Mouse (Mus musculus) mouse trophoblast stem cell (cell line): ENCODE measurements around the gene Golph3.

Source experiments
- in situ Hi-C, 2 experiments: fragments of 300-500 bp; cut with MseI, MboI; formaldehyde crosslinking; loops; 2 replicates in 1 of 2; 3 replicates in 1 of 2; pipeline ENCODE4 v1.15.1; 2025

Golph3 gene

DNA sequence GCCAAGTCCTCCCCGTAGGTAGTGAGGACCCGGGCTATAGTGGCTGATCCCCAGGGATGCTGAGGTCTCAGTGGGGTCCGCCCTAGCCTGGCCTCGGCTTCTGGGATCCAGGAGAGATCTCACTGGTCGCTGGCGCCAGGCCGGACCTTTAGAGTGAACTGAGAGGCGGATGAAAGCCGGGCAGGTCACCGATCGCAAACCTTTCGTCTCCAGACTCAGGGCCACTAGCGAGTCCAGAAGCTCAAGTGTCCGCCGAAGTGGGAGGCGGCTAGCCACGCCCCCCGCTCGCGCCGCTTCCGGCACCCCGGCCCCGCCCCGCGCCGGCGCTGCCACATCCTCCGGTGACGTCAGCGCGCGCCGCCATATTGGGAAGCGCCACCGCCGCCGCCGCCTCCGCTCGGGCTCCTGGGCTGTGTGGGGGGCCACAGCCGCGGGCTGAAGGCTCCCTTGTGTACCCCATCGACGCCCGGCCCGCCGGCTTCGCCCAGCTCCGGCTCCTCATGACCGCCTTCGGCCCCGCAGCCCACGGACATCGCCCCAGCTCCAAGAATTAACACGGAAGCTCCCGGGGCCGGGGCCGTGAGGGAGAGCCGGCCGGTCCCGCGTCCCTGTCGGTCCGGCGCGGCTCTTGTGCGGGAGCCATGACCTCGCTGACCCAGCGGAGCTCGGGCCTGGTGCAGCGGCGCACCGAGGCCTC, at the start of gene Golph3:
Gene Golph3, plus strand, starts transcription at position 360 of the 697 bp plus-strand sequence.
- in situ Hi-C loops, result no loop called here

DNA sequence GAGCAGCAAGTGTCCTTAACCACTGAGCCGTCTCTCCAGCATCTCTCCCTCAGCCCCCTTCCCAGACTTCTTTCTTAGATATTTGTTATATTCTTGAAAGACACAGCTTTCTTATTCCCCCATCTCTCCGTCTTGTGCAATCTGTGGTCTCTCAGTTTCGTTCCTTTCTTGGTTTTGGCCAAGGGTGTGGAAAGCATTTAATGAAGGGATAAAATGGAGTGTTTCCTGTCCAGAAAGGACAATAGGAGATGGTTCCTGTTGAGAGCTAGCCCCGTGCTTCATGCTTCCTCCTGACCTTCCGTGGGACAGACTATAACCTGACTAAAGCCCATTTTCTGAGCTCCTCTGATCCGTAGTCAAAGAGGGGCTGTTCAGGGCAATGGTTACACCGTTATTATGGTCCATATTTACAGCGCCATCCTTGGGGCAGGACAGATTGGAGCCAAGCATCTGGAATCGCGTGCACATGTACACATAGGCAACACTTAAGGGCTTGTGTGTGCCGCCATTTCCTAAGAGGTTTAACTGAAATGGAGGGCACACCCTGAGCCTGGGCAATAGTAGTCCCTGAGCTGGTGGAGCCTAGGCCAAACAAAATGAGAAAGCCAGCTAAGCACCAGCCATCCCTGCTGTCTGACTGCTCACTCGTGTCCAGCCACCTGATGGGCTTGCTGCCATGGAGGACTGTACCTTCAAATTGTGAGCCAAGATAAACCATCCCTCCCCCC, 47.8 kb upstream of the Golph3 start:
- in situ Hi-C loops, result no loop called here

DNA sequence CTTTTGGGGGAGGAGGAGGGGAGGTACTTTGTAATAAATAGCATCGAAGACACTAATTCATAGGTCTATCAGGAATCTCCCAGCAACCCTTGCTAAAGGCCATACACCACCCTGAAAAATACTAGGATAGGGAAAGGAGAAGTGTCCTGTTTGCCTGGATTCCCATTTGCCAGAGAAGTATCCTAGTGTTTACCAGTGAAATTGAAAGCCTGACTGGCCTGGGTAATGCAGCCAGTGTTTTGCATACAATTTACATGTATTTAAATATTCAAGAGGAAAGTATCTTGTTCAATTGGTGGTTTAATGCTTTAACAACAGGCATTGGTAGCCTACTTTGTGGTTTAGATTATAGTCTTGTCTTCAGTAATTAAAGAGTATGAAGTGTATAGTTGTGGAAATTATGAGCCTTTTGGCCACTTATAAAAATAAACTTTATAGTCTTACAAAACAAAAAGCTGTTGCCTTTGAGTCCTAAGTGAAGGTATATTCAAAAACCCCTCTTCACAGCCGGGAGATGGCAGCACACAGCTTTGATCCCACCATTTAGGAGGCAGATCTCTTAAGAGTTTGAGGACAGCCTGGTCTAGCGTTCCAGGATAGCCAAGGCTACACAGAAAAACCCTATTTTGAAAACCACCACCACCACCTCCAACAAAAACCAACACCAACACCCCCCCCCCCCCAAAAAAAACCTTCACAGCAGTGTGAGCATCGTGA, 47.0 kb upstream of the Golph3 start:
- in situ Hi-C loops, result no loop called here

DNA sequence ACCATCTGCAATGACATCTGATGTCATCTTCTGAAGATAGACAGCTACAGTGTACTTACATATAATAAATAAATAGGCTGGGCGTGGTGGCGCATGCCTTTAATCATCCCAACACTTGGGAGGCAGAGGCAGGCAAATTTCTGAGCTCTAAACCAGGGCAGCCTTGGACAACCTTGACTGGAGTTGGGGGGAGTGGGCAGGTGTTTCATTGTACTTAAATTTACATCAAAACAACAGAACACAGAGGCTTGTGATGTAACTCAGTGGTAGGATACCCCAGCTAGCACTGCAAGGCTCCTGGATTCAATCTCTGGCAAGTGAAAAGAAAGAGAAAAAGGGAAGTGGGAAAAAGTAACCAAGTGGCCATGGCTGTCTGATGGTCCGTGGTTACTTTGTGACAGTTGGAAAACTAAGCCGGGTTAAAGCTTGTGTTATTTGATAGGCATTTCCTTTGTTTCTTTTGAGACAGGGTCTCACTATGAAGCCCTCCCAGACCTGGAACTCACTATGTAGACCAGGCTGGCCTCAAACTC, 46.1 kb upstream of the Golph3 start:
- in situ Hi-C loops, result no loop called here

DNA sequence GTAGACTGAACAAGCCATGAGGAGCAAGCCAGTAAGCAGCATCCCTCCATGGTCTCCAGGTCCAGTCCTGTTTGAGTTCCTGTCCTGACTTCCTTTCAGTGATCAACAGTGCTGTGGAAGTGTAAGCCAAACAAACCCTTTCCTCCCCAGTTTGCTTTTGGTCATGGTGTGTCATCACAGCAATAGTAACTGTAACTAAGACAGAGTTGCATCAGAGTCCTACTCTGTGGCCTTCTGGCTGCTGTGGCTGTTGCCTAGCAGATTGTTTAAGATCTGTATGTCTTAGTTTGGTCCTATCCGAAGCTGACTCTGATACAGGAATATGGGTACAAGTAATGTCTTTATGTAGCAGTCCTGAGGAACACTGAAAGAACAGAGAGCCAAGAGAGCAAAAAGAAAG, 41.4 kb upstream of the Golph3 start:
- in situ Hi-C loops, result no loop called here

DNA sequence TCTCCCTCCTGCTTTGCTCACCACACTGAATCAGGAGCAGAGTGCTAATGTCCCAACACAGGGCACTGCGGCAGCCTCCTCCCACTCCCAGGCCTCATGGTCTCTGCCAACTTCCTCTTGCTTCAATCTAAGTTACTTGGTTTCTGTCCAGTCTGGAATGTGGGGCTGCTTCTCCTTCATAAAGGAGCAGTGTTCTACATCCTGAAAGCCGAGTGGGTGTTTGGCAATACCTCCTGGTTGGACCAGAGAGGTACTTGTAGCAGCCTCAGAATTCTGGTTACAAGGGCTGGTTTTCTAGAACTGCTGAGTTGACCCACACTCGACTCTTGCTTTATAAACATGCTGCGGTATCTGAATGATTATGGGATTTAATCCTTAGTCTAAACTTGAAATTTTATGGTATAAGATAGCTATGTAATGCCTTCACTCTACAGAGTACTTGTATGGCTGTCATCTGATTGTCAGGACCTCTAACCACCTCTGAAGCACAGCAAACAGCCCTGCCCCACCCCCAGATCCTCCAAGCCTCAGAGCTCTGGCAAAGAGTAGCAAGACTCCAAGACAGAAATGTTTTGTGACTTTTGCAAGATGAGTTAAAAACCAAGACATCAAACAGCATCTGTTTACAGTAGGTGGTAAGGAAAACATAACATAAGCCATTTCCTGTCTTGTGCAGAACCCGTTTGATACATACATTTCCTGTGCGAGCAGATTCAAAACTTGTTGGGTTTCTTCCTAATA, 36.3 kb upstream of the Golph3 start:
- in situ Hi-C loops, result no loop called here

DNA sequence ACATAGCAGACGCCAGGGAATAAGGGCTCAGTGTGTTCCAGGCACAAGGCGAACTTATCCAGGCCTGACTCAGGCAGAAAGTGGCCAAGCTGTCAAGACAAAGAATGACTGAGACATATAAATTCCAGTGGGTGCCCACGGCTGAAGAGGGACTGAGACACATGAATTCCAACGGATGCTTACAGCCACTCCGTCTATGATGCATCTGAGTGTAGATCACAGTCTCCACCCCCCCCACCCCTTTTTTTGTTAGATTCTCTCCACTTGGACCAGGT, 35.8 kb upstream of the Golph3 start:
- in situ Hi-C loops, result no loop called here

DNA sequence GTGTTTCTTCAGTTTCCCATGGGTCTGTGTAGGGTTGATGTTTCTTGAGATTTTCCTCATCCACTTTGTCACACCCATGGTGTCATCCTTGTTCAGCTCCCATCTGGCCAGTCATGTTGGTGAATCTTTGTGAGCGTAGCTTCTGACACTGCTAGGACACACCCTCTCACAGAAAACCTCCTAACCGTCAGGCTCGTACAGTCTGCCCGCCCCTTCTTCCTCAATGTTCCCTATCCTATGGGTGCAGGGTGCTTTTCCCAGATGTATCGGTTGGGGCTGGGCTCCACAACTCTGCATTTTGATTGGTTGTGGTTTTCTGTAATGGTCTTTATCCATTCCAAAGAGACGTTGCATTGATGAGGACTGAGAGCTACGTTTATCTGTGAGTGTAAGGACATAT, 30.9 kb upstream of the Golph3 start:
- in situ Hi-C loops, result no loop called here

DNA sequence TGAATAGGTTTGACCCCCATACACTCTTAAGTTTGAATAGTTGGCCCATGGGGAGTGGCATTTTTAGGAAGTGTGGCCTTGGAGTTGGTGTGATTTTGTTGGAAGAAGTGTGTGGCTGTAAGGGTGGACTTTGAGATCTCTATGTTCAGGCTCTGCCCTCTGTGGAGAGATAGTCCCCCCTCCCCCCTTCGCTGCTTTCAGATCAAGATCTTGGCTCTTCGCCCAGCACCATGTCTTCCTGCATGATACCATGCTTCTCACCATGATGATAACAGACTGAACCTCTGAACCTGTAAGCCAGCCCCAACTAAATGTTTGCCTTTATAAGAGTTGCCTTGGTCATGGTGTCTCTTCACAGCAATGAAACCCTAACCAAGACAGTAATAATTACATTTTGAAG, 29.5 kb upstream of the Golph3 start:
- in situ Hi-C loops, result no loop called here

DNA sequence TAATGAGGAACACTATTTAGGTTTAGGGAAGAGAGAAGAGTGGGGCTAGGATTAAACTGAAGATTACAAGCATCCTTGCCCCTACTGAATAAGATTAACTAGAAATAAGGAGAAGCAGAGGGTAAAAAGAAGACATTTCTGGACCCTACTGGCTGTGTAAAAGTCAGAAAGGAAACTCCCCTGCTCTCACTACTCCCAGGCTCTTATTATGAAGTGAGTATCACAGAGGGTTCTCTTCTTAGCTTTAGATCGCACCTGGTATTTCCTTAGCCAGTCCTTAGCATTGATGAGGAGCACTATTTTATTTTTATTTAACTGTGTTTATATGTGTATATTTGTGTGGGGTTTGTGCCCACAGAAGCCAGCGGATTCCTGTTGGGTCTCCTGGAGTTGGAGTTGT, 25.0 kb upstream of the Golph3 start:
- in situ Hi-C loops, result no loop called here

DNA sequence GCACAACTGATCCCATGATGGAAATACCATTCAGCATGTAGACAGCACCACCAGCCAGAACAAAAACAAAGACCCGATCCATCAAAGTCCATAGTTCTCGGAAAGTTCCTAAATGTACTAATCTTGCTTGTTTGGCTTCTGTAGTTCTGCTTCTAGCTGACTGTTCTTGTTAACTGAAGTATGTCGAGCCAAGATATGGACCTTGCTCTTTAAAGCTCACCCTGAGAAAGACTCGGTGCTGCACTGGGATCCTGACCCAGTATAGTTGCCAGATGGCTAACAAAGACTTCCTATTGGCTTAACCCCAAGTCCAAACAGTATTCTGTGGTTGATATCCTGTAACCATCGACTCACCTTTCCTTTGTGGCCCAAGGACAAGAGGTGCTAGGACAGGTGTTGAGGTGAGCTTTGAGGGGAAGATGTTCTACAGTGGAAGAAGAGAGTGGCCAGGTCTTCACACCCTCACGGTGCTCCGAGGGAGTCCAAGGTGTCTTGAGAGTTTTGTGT, 23.0 kb upstream of the Golph3 start:
- in situ Hi-C loops, result no loop called here

DNA sequence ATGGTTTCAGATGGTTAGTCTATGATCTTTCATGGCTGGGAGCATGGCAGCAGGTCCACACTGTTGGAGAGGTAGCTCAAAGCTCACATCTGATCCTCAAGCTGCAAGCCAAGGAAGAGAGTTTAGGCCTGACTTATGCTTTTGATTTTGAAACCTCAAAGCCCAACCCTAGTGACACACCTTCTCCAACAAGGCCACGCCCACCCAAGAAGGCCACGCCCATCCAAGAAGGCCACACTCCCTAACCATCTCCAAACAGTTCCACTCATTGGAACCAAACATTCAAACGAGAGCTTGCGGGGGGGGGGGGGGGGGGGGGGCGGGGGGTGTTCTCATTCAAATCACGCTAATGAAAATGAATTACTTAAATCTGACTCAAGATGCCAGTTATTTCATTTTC, 19.5 kb upstream of the Golph3 start:
- in situ Hi-C loops, result no loop called here

DNA sequence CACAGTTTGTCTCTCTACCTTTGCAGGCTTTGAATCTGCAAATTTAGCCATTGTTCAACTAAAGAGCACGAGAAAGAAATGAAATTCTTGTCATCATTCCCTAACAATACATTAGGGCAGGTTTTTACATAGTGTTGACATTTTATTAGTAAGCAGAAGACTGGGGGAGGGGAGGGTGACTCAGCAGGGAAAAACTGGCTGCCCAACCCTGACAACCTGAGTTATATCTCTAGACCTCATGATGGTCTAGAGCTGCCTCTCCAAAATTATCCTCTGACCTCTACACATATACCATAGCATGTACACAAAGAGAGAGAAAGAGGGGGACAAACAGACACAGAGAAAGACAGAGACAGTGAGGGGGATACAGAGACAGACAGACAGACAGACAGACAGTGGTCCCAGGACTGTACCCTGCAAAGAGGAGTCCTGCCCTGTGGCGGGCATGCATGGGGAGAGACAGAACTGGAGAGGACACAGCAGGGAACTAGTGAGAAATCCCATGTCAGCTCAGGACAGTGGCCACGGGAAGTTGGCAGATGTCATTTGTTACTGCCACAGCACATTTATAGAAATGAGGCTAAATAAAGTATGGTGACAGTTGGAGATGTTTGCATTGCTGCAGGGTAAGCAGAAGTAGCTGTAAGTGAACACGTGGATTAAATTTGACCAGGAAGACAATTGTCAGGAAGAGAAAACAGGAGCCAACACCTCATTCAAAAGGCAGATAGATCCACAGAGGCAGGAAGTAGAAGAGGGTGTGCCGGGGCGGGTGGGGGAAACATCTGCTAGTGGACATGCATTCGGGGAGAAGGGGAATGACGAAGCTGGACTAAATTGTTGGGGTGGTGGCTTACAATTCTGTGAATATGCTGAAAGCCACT, 14.8 kb upstream of the Golph3 start:
- in situ Hi-C loops, result no loop called here

DNA sequence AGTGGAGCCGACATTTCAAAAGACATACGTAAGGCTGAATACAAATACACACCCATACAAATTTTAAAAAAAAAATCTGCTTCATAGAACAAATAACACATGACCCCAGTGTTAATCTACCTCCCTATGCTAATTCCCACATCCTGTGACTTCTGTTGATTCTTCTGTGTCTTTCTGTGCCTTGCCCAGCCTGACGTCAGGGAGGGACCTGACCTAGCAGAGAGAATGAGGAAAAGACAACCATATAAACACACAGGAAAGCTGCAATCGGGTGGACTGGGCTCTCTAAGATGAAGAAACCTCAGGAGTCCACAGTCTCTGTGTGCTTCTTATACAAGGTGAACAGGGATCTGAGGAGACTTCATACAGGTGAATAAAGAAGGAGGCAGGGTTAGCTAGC, 14.1 kb upstream of the Golph3 start:
- in situ Hi-C loops, result no loop called here

DNA sequence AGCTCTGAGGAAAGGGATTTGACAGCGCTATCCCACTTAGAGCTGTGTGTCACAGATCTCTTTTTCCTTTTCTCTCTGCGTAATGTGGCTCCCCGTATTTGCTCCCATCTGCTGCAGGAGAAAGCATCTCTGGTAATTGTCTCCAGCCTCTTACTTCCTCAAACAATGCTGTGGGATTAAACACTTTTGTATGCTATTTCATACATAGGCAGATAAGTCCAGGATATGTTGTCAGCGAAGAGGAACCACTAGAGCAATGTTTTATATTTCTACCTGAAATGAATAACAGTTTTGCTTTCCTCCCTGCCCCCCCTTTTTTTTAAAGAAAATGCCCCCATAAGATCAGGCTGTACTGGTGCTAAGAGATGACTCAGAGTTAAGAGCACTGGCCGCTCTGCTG, 12.7 kb upstream of the Golph3 start:
- in situ Hi-C loops, result no loop called here

DNA sequence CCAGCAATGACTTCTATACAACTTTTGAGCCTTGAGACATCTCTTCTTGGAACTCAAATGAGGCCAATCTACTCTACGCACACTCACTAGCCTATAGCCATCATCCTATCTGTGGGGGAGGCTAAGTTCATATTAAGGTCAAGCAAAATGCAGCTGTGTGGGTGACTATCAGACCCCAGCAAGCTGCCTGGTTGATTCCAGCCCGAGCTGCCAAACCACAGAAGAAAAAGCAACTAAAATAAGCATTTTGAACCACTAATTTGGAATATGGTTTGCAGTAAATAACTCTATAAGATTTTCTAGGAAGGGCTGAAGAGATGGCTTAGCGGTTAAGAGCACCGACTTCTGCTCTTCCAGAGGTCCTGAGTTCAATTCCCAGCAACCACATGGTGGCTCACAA, 10.6 kb upstream of the Golph3 start:
- in situ Hi-C loops, result no loop called here

DNA sequence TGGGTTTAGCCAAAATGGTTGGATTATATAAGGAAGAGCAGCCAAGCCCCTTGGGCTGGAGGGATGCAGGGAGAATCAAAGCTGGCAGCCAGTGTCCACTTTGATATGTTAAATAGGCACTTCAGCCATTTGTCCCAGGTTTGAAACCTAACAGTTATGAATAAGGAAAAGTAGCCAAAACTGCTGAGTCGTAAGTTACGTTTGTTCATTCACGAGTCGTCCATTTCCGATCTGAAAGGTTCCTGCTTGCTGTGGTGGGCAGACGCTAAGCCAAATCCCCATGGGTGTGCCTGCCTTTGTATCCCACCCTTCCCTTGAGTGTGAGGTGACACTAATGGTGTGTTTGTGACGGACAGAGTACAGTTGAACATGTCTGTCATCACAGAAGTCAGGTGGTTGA, 9.8 kb upstream of the Golph3 start:
- in situ Hi-C loops, result no loop called here

DNA sequence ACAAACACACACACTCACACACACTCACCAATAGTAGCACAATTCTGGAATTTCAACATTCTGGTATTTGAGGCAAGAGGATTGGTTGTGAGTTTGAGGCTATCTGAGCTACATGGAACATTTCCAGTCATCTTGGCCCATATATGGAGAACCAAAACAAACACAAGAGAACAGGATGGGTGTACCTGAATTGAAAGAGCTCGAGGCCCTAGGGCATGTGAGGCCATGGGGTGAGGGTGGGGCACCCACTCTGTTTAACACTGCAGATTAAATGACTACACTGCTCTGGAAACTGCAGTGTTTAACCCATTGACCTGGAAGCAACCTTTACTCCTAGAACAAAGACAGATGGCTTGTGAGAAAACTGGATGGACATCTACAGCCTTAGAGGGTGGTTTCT, 8.0 kb upstream of the Golph3 start:
- in situ Hi-C loops, result no loop called here

DNA sequence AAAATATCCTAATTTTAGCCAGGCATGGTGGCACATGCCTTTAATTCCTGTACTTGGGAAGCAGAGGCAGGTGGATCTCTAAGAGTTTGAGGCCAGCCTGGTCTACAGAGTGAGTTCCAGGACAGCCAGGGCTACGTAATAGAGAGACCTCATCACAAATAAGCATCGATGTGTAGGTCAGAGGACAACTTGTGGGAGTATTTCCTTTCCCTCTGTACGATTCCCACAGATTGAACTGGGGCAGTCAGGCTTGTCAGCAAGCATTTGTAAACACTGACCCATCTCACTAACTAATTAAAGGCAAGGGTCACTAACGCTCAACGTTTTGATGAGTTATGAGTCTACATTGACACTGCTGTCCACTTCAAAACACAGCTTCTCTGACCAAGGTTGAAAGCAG, 6.7 kb upstream of the Golph3 start:
- in situ Hi-C loops, result no loop called here

DNA sequence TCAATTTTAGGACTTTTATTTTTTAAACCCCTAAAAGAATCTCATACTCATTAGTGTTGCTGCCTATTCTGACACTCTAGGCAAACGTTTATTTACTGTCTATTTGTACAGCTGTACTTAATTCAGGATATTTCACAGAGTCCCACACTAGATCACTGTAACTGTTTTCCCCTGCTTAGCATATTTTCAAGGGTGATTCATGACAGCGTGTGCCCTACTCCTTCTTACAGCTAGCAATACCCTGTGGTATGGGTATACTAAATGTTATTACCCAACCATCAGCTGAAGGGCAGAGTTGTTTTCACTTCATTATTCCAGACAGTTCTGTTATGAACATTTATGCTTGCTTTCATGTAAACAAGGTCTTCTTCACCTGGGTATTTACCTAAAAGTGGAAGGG, 5.3 kb upstream of the Golph3 start:
- in situ Hi-C loops, result no loop called here

DNA sequence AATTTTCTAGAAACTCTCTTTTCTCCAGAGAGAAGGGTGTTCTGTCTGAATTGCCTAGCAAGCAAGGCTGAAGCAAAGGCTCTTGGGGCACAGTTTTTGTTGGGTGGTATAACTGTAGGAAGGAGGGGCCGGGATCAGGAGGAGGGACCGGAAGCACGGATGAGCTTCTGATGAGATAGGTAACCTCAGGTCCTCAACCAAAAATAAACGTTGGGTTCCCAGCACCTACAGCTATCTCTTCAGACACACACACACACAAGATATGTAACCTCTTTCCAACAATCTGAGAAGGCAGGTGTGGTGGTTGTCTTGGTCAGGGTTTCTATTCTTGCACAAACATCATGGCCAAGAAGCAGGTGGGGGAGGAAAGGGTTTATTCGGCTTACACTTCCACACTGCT, 4.0 kb upstream of the Golph3 start:
- in situ Hi-C loops, result no loop called here
